Mouse (Mus musculus) bone marrow macrophage, adult 2 months (primary cell): ENCODE results near the gene Olfr1510. TPM values are rescaled to one million over a fixed set of nuclear protein-coding genes. Genes with fewer than 3 reads are reported as not detected.
"Not testable (repeated sequence)": the region's sequence is repeated elsewhere in the genome, so short reads cannot be mapped to it uniquely, and the experiment has no call there.

Experiments
- H3K27ac ChIP-seq: 2 replicates; pipeline ENCODE4 v1.5.1; 2012; ENCODE audit warnings: low read depth, low read length; ENCODE audit not compliant: insufficient read depth
- H3K4me1 ChIP-seq: 2 replicates; pipeline ENCODE4 v1.6.1; 2012; ENCODE audit warnings: low read length; ENCODE audit not compliant: control insufficient read depth, insufficient read depth
- H3K4me3 ChIP-seq: 2 replicates; pipeline ENCODE4 v1.5.1; 2012; ENCODE audit warnings: mild to moderate bottlenecking, low read length, moderate library complexity; ENCODE audit not compliant: insufficient read depth
- CTCF ChIP-seq: IDR thresholded peaks from 2 replicates; pipeline ENCODE4 v1.5.1; 2012; ENCODE audit warnings: low read depth, mild to moderate bottlenecking, low read length, moderate library complexity
- POLR2A ChIP-seq: IDR thresholded peaks from 2 replicates; pipeline ENCODE4 v1.6.1; 2012; ENCODE audit warnings: mild to moderate bottlenecking, low read depth, low read length, borderline replicate concordance
- polyA plus RNA-seq: library from polyadenylated mRNA; stranded (reverse); fragments of >200 nt; gene quantifications from 2 replicates; pipeline ENCODE4 v1.2.4, GENCODE M21; 2012; ENCODE audit not compliant: missing spikeins, insufficient read depth, insufficient read length

The Olfr1510 gene
- not detected in 2 replicates for polyA plus RNA-seq

- no peak within 1 kb of the TSS for H3K4me3 ChIP-seq
- H3K4me1 ChIP-seq: no peaks in the 10 kb centered on the region
- H3K27ac ChIP-seq: no peak within 1 kb of the TSS
- TF ChIP-seq POLR2A (no peak), CTCF (no peak)
Measured at GRCm38 (mm10) chr14:52414273-52414672, at the start of gene Olfr1510. Gene Olfr1510 (minus strand): TSS chr14:52414373.

- no peak overlapping the region for H3K27ac ChIP-seq
- no peak overlapping the region for H3K4me3 ChIP-seq
- no peak for TF ChIP-seq POLR2A
- no peak for TF ChIP-seq CTCF
- no peaks in the 10 kb centered on the region for H3K4me1 ChIP-seq
Measured at GRCm38 (mm10) chr14:52461928-52462327, 47.8 kb upstream of the Olfr1510 start.

GRCm38 (mm10) chr14:52451138-52451537, 37.0 kb upstream of the Olfr1510 start:
- no peak for TF ChIP-seq CTCF
- no peak for TF ChIP-seq POLR2A
- H3K27ac ChIP-seq: no peak overlapping the region
- H3K4me3 ChIP-seq: no peak overlapping the region

GRCm38 (mm10) chr14:52442690-52443089, 28.5 kb upstream of the Olfr1510 start, which contains the start of gene Olfr1509:
Gene Olfr1509 (plus strand): TSS chr14:52442990.
- TF ChIP-seq POLR2A (no peak), CTCF (no peak)
- Histone ChIP-seq H3K4me1 (no peaks in the 10 kb centered on the region), H3K27ac (no peak within 1 kb of the TSS), H3K4me3 (no peak within 1 kb of the TSS)

More at GRCm38 (mm10) chr14:52451138-52451537, 37.0 kb upstream of the Olfr1510 start:
- H3K4me1 ChIP-seq: no peaks in the 10 kb centered on the region

DNA sequence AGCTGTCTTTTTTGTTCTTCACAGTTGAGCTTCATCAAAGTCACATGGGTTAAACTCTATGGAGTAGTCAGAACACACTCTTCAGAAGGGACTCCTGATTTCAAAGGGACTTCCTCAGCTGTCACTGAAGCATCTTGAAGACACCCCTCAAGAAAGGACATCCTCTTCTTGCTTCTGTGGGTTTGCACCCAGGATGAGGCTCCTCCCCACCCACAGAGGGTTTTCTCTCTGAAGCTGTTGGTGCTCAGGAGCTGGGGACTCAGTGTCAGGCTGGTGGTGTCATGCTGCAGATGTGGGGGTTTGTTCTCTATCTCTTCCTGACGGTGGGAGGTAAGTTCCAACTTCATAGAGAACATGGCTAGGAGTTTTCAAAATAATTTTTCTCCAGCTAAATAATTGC, 13.5 kb upstream of the Olfr1510 start:
- Histone ChIP-seq H3K27ac (no peak overlapping the region), H3K4me3 (no peak overlapping the region), H3K4me1 (no peaks in the 10 kb centered on the region)
- TF ChIP-seq POLR2A (no peak), CTCF (no peak)

GRCm38 (mm10) chr14:52410142-52410919, 3.8 kb downstream of the Olfr1510 start:
- not testable (repeated sequence) for H3K27ac ChIP-seq, H3K4me1 ChIP-seq, H3K4me3 ChIP-seq

DNA sequence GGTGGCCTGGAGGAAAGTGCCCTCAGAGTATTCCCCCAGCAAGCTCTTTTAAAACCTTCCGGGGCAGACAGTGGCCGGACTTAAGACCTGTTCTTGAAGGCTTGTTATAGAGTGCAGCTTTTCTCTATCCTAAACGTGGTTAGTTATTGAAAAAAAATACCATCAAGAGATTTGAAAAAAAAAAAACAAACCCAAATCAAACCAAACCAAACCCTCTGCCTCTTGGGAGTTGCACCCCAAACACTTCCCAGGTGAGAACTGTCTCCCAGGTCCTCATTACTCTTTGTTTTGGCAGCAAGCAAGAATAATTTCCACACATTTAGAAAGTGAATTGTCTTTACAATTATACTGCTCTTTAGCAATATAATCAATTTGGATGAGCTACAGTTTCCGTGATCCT, 16.9 kb downstream of the Olfr1510 start, which contains the start of gene Olfr1511:
TSS of gene Olfr1511 (minus strand) at position 101 of the 400 bp plus-strand sequence.
- Histone ChIP-seq H3K4me1 (no peaks in the 10 kb centered on the region), H3K4me3 (no peak within 1 kb of the TSS), H3K27ac (no peak within 1 kb of the TSS)
- TF ChIP-seq CTCF (no peak), POLR2A (no peak)

- H3K27ac ChIP-seq, H3K4me1 ChIP-seq: not testable (repeated sequence)
- peak overlapping the region; percentile 5; the same call in 1 of the 2 replicates for H3K4me3 ChIP-seq
Measured at GRCm38 (mm10) chr14:52390084-52390848, 23.9 kb downstream of the Olfr1510 start.

- Histone ChIP-seq H3K4me1 (no peaks in the 10 kb centered on the region), H3K4me3 (no peak within 1 kb of the TSS), H3K27ac (no peak within 1 kb of the TSS)
- TF ChIP-seq POLR2A (no peak), CTCF (no peak)
Measured at GRCm38 (mm10) chr14:52379068-52379467, 35.1 kb downstream of the Olfr1510 start, which contains the start of gene Olfr1512. Gene Olfr1512 (minus strand): TSS chr14:52379168.

DNA sequence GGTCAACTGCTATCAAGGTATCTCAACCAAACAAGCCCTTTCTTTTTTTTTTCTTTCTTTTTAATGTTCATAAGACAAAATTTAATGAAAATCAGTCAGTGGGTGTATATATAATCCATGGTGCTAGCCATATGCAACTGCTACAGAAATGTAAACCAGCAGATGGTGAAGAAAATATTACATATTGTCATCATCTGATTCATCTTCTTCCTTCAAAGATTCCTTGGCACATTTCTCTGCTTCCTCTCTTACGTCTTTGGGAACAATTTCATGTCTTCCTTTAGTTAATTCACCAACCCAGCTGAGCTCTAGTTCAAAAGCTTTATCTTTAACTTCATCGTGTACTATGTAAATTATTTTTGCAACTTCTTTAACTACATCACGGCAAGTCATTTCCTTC, 45.4 kb downstream of the Olfr1510 start:
- H3K27ac ChIP-seq: no peak overlapping the region
- TF ChIP-seq POLR2A (no peak), CTCF (no peak)
- no peak overlapping the region for H3K4me3 ChIP-seq
- H3K4me1 ChIP-seq: no peaks in the 10 kb centered on the region

Other genes with a start within 250 kb of the Olfr1510 start
- 52.0 and 52.9 TPM in 2 replicates for gene Supt16, start 217.0 kb downstream of the Olfr1510 start, polyA plus RNA-seq
- gene Chd8, start 156.6 kb downstream of the Olfr1510 start, polyA plus RNA-seq: 82.6 and 83.6 TPM in 2 replicates
- 39.0 and 39.2 TPM in 2 replicates for gene Tox4, start 135.2 kb downstream of the Olfr1510 start, polyA plus RNA-seq
- gene Rab2b, start 134.8 kb downstream of the Olfr1510 start, polyA plus RNA-seq: 17.6 and 20.0 TPM in 2 replicates
- gene Mettl3, start 109.2 kb downstream of the Olfr1510 start, polyA plus RNA-seq: 31.8 and 34.2 TPM in 2 replicates
- 0.67 and 0.95 TPM in 2 replicates for gene Sall2, start 85.6 kb downstream of the Olfr1510 start, polyA plus RNA-seq
- not detected in 2 replicates for gene Olfr1513, start 58.0 kb downstream of the Olfr1510 start, polyA plus RNA-seq
- not detected in 2 replicates for gene Olfr1512, start 35.2 kb downstream of the Olfr1510 start, polyA plus RNA-seq
- not detected in 2 replicates for gene Olfr1511, start 17.0 kb downstream of the Olfr1510 start, polyA plus RNA-seq
- not detected in 2 replicates for gene Olfr1509, start 28.6 kb upstream of the Olfr1510 start, polyA plus RNA-seq
- not detected in 2 replicates for gene Olfr1508, start 53.1 kb upstream of the Olfr1510 start, polyA plus RNA-seq
- not detected in 2 replicates for gene Olfr1507, start 81.4 kb upstream of the Olfr1510 start, polyA plus RNA-seq